Mouse (Mus musculus) megakaryocyte-erythroid progenitor cell, adult 5-6 weeks (primary cell): ENCODE data around the gene Dock1. TPM values are rescaled to one million over a fixed set of nuclear protein-coding genes. Genes with fewer than 3 reads are reported as not detected.

Experiments used
- ATAC-seq: replicated peaks from 2 replicates; pipeline ENCODE4 v1.8.0; 2016; ENCODE audit warnings: mild to moderate bottlenecking, inconsistent platforms; ENCODE audit not compliant: severe bottlenecking, poor library complexity, low FRiP score, low TSS enrichment
- total RNA-seq, 2 experiments: library from RNA; stranded (forward) in 1 of 2; stranded (reverse) in 1 of 2; fragments of 200-1000, 215-1000 nt in 1 of 2; fragments of >200 nt in 1 of 2; fragmentation: Nextera tagmentation in 1 of 2; gene quantifications; 2 replicates each; pipeline ENCODE4 v1.2.3; 2014 to 2017

The Dock1 gene
- total RNA-seq, 2 experiments from 2014 or later: 0.56 TPM; not detected in 1

GRCm38 (mm10) chr7:135084069-135084468, 413.6 kb downstream of the Dock1 start:
- no peak for ATAC-seq

GRCm38 (mm10) chr7:135086556-135086955, 416.1 kb downstream of the Dock1 start:
- no peak for ATAC-seq

- ATAC-seq: no peak
Measured at GRCm38 (mm10) chr7:135089626-135090025, 419.2 kb downstream of the Dock1 start.

- no peak for ATAC-seq
Measured at GRCm38 (mm10) chr7:135093851-135094250, 423.4 kb downstream of the Dock1 start.

- no peak for ATAC-seq
Measured at GRCm38 (mm10) chr7:135101921-135102320, 431.5 kb downstream of the Dock1 start.

- no peak for ATAC-seq
Measured at GRCm38 (mm10) chr7:135106536-135106935, 436.1 kb downstream of the Dock1 start.

GRCm38 (mm10) chr7:135110307-135110706, 439.9 kb downstream of the Dock1 start:
- ATAC-seq: no peak

GRCm38 (mm10) chr7:135125296-135126065, 455.0 kb downstream of the Dock1 start:
- ATAC-seq: no peak

- no peak for ATAC-seq
Measured at GRCm38 (mm10) chr7:135132461-135132860, 462.0 kb downstream of the Dock1 start.

GRCm38 (mm10) chr7:135134619-135135018, 464.2 kb downstream of the Dock1 start:
- no peak for ATAC-seq

GRCm38 (mm10) chr7:135139153-135139612, 468.7 kb downstream of the Dock1 start:
- ATAC-seq: no peak

GRCm38 (mm10) chr7:135144731-135145130, 474.3 kb downstream of the Dock1 start:
- ATAC-seq: no peak

GRCm38 (mm10) chr7:135150926-135151325, 480.5 kb downstream of the Dock1 start:
- no peak for ATAC-seq

- ATAC-seq: no peak
Measured at GRCm38 (mm10) chr7:135157571-135157970, 487.1 kb downstream of the Dock1 start.

GRCm38 (mm10) chr7:135158381-135158780, 487.9 kb downstream of the Dock1 start:
- ATAC-seq: no peak

GRCm38 (mm10) chr7:135159606-135160005, 489.2 kb downstream of the Dock1 start:
- ATAC-seq: no peak

- peak; percentile 85 for ATAC-seq
Measured at GRCm38 (mm10) chr7:135165155-135165554, 494.7 kb downstream of the Dock1 start.

- no peak for ATAC-seq
Measured at GRCm38 (mm10) chr7:135169936-135170335, 499.5 kb downstream of the Dock1 start.

GRCm38 (mm10) chr7:135172219-135172618, 501.8 kb downstream of the Dock1 start:
- ATAC-seq: no peak

- no peak for ATAC-seq
Measured at GRCm38 (mm10) chr7:135194190-135194589, 523.7 kb downstream of the Dock1 start.

- ATAC-seq: no peak
Measured at GRCm38 (mm10) chr7:135195631-135196030, 525.2 kb downstream of the Dock1 start.
